ENCODE assay signal across 12 mouse cellular contexts in the genomic region with DNA sequence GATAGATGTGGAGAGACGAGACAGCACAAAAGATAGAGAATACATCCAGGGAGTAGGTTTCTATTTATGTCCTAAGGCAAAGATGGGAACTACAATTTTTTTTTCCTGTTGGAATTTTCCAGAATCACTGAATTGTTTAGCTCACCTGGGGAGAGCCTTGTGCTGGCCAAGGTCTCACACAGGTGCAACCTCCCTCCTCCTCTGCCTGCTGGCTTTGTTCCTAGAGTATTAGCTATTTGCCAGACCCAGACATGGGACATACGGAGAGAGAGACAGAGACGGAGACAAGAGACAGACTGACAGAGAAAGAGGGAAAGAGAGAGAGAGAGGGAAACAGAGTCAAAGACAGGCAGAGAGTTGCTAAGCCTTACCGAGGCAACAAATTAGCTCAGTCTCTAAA.
"Had no signal": no experiment of that assay in that cellular context is flagged by ENCODE, and none has a peak within 500 bp of the region (broad histone marks: within the 10 kb centered on the region; RNA-seq: fewer than 3 reads in every experiment).

No protein-coding gene starts in this region.

- H3K27me3 ChIP-seq: liver, embryonic 15.5 days; neural tube, embryonic 12.5 days had no signal

- H3K4me1 ChIP-seq: limb, embryonic 10.5 days; neural tube, embryonic 12.5 days had no signal

- H3K27ac ChIP-seq: left cerebral cortex, adult 2 months; limb, embryonic 10.5 days; liver, embryonic 15.5 days; midbrain, embryonic 10.5 days; neural tube, embryonic 12.5 days had no signal

- DNase-seq: kidney, postnatal 10 days; lung, adult 2 months; lung, postnatal 36 days; midbrain, embryonic 14.5 days; right cerebral cortex, postnatal 14 days; thymus, postnatal 36 days had no signal

- H3K4me3 ChIP-seq: left cerebral cortex, adult 2 months; limb, embryonic 10.5 days; liver, embryonic 15.5 days; midbrain, embryonic 10.5 days; myocyte; neural tube, embryonic 12.5 days had no signal
